Mouse (Mus musculus) myocyte (in vitro differentiated cells): ENCODE data around the gene Sec24c. TPM values are rescaled to one million over a fixed set of nuclear protein-coding genes. Genes with fewer than 3 reads are reported as not detected.
A peak's percentile ranks its signal among the peaks of the same experiment; 100 is the strongest.
"Not testable (repeated sequence)": the region's sequence is repeated elsewhere in the genome, so short reads cannot be mapped to it uniquely, and the experiment has no call there.

Source experiments
- H3K27me3 ChIP-seq: one replicate; pipeline ENCODE4 v1.6.1; 2011; ENCODE audit not compliant: control insufficient read depth, insufficient read depth, insufficient read length
- H3K36me3 ChIP-seq: one replicate; pipeline ENCODE4 v1.6.1; 2011; ENCODE audit not compliant: control insufficient read depth, insufficient read depth
- H3K4me2 ChIP-seq: one replicate; pipeline ENCODE4 v1.6.1; 2011; ENCODE audit warnings: low read depth, control low read depth
- H3K4me3 ChIP-seq: one replicate; pipeline ENCODE4 v1.5.1; 2011; ENCODE audit warnings: mild to moderate bottlenecking, control low read depth, moderate library complexity
- H3K79me2 ChIP-seq: one replicate; pipeline ENCODE4 v1.6.1; 2011; ENCODE audit not compliant: control insufficient read depth, insufficient read depth
- H3ac ChIP-seq: one replicate; pipeline ENCODE4 v1.6.1; 2011; ENCODE audit not compliant: control insufficient read depth, insufficient read length
- CEBPB ChIP-seq: IDR thresholded peaks from 2 replicates; pipeline ENCODE4 v1.6.1; 2011; ENCODE audit warnings: mild to moderate bottlenecking, moderate library complexity; ENCODE audit not compliant: poor library complexity, insufficient read depth, severe bottlenecking
- E2F4 ChIP-seq: IDR thresholded peaks from one replicate; pipeline ENCODE4 v1.6.1; 2011; ENCODE audit warnings: mild to moderate bottlenecking, control low read depth, moderate library complexity; ENCODE audit not compliant: insufficient read depth
- MAX ChIP-seq: IDR thresholded peaks from one replicate; pipeline ENCODE4 v1.6.1; 2011; ENCODE audit warnings: low read depth, mild to moderate bottlenecking, control low read depth
- MYOD1 ChIP-seq, 3 experiments: IDR thresholded peaks; one replicate each; pipeline ENCODE4 v1.6.1; 2011; ENCODE audit warnings: control low read depth in 2 of 3, low read depth in 2 of 3, mild to moderate bottlenecking in 2 of 3, moderate library complexity in 1 of 3; ENCODE audit not compliant: insufficient read length in 2 of 3, control insufficient read depth in 1 of 3
- MYOG ChIP-seq, 3 experiments: IDR thresholded peaks; one replicate each; pipeline ENCODE4 v1.6.1; 2011; ENCODE audit warnings: control low read depth in 2 of 3, low read depth in 2 of 3, mild to moderate bottlenecking in 2 of 3; ENCODE audit not compliant: insufficient read length in 2 of 3, control insufficient read depth in 1 of 3, insufficient read depth in 1 of 3
- POLR2A ChIP-seq: IDR thresholded peaks from one replicate; pipeline ENCODE4 v1.6.1; 2011; ENCODE audit warnings: low read depth, mild to moderate bottlenecking, control low read depth, moderate library complexity; ENCODE audit not compliant: insufficient read length
- POLR2AphosphoS2 ChIP-seq: IDR thresholded peaks from one replicate; pipeline ENCODE4 v1.6.1; 2011; ENCODE audit warnings: low read depth, control low read depth; ENCODE audit not compliant: insufficient read length
- REST ChIP-seq: IDR thresholded peaks from one replicate; pipeline ENCODE4 v1.6.1; 2011; ENCODE audit warnings: mild to moderate bottlenecking, control low read depth, moderate library complexity; ENCODE audit not compliant: insufficient read depth, insufficient read length
- SRF ChIP-seq: IDR thresholded peaks from one replicate; pipeline ENCODE4 v1.6.1; 2011; ENCODE audit warnings: low read depth; ENCODE audit not compliant: control insufficient read depth, insufficient read length
- TCF12 ChIP-seq: IDR thresholded peaks from one replicate; pipeline ENCODE4 v1.6.1; 2011; ENCODE audit warnings: mild to moderate bottlenecking, control low read depth; ENCODE audit not compliant: poor library complexity, insufficient read depth, severe bottlenecking
- TCF3 ChIP-seq: IDR thresholded peaks from one replicate; pipeline ENCODE4 v1.6.1; 2011; ENCODE audit warnings: low read depth, control low read depth; ENCODE audit not compliant: insufficient read length
- USF1 ChIP-seq: IDR thresholded peaks from one replicate; pipeline ENCODE4 v1.6.1; 2011; ENCODE audit warnings: low read depth, mild to moderate bottlenecking, control low read depth, moderate library complexity
- polyA plus RNA-seq: library from polyadenylated mRNA; unstranded; fragments of >200 nt; fragmentation: generic; extraction: Trizol; gene quantifications from one replicate; pipeline ENCODE4 v1.2.1, GENCODE M21; 2012; ENCODE audit warnings: missing spikeins

The Sec24c gene
- polyA plus RNA-seq, 1 experiment = 68.6 TPM

DNA sequence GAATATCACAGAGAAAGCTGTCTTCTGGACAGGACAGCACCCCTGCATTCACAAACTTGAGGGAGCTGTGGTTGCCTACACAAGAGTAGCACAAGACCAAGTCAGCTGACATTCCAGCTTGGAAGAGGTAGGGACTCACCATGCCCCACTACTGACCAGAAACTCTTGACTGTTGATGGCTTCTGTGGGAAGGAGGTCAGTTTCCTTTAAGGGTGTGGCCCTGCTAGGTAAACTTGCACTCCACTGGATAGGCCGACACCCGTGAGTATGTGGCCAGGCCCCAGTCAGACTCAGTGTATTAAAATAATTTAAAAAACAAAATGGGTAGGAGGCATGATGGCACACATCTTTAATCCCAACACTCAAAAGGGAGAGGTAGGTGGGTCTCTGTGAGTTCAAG, 38.6 kb upstream of the Sec24c start:
- no peak overlapping the region for H3K4me3 ChIP-seq
- no peak overlapping the region for H3K4me2 ChIP-seq
- H3K36me3 ChIP-seq = no peaks in the 10 kb centered on the region
- H3K79me2 ChIP-seq = peaks cover 10% of the 10 kb centered on the region
- H3K27me3 ChIP-seq = no peaks in the 10 kb centered on the region
- H3ac ChIP-seq = no peak overlapping the region
- TF ChIP-seq CEBPB = no peak
- TF ChIP-seq REST = no peak

GRCm38 (mm10) chr14:20636968-20637367, 37.1 kb upstream of the Sec24c start:
- not testable (repeated sequence) for H3K27me3 ChIP-seq, H3ac ChIP-seq, H3K4me3 ChIP-seq, H3K36me3 ChIP-seq, H3K4me2 ChIP-seq
- H3K79me2 ChIP-seq = peaks cover 19% of the 10 kb centered on the region

DNA sequence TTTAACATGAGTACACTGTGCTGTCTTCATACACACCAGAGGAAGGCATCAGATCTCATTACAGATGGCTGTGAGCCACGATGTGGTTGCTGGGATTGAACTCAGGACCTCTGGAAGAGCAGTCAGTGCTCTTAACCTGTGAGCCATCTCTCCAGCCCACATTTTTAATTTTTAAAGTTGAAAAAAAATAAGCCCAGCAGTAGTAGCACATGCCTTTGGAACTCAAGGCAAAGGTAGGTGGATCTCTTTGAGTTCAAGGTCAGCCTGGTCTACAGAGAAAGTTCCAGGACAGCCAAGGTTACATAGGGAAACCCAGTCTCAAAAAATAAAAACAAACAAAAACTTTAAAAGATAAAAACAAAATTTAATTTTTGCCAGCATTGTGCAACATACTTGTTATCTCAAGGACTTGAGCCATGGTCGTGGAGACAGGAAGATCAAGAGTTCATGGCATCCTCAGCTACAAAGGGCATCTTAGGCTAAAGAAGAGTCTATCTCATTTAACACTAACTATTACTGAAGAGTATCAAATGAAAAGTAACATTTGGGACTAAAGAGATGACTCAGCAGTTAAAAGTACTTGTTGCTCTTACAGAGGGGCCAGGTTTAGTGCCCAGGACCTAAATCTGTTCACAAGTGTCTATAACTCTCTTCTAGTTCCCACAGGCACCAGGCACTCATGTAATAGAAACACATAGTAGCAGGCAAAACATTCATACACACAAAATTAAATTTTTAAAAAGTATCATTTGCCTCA, 36.1 kb upstream of the Sec24c start:
- H3K36me3 ChIP-seq = no peaks in the 10 kb centered on the region
- no peak overlapping the region for H3ac ChIP-seq
- H3K79me2 ChIP-seq = peaks cover 21% of the 10 kb centered on the region
- TF ChIP-seq MYOG (IDR thresholded peaks at IDR 0.05; ENCODE audit: control insufficient read depth in 1 of 3, insufficient read depth in 1 of 3, insufficient read length in 2 of 3, low read depth in 2 of 3) (no peak), REST (no peak), POLR2AphosphoS2 (no peak), POLR2A (no peak), TCF12 (no peak), MYOD1 (IDR thresholded peaks at IDR 0.05; ENCODE audit: control insufficient read depth in 1 of 3, insufficient read length in 2 of 3, low read depth in 2 of 3) (no peak), MAX (no peak), TCF3 (no peak), USF1 (no peak), E2F4 (no peak), CEBPB (no peak), SRF (no peak)
- H3K27me3 ChIP-seq = no peaks in the 10 kb centered on the region
- no peak overlapping the region for H3K4me3 ChIP-seq
- H3K4me2 ChIP-seq = no peak overlapping the region

- Histone ChIP-seq H3K36me3 (no peaks in the 10 kb centered on the region), H3K4me3 (no peak overlapping the region), H3K4me2 (no peak overlapping the region), H3ac (no peak overlapping the region), H3K27me3 (no peaks in the 10 kb centered on the region), H3K79me2 (peaks cover 21% of the 10 kb centered on the region)
- no peak for TF ChIP-seq E2F4
- TF ChIP-seq TCF12 = no peak
- TF ChIP-seq REST = no peak
- TF ChIP-seq POLR2A = no peak
- no peak for TF ChIP-seq MYOG (IDR thresholded peaks at IDR 0.05; ENCODE audit: control insufficient read depth in 1 of 3, insufficient read depth in 1 of 3, insufficient read length in 2 of 3, low read depth in 2 of 3)
- no peak for TF ChIP-seq MAX
- no peak for TF ChIP-seq SRF
- TF ChIP-seq TCF3 = no peak
- TF ChIP-seq MYOD1 (IDR thresholded peaks at IDR 0.05; ENCODE audit: control insufficient read depth in 1 of 3, insufficient read length in 2 of 3, low read depth in 2 of 3) = no peak
- no peak for TF ChIP-seq USF1
- TF ChIP-seq CEBPB = no peak
- TF ChIP-seq POLR2AphosphoS2 = no peak
Measured at GRCm38 (mm10) chr14:20638702-20639101, 35.4 kb upstream of the Sec24c start.

GRCm38 (mm10) chr14:20639918-20640619, 34.0 kb upstream of the Sec24c start:
- H3K36me3 ChIP-seq = no peaks in the 10 kb centered on the region
- no peak for TF ChIP-seq TCF12
- no peak for TF ChIP-seq USF1
- TF ChIP-seq POLR2AphosphoS2 = no peak
- TF ChIP-seq REST = no peak
- no peaks in the 10 kb centered on the region for H3K27me3 ChIP-seq
- H3K4me2 ChIP-seq = peak overlapping the region; percentile 81
- peaks cover 21% of the 10 kb centered on the region for H3K79me2 ChIP-seq
- peak overlapping the region; percentile 55 for H3ac ChIP-seq
- H3K4me3 ChIP-seq = peak overlapping the region; percentile 95
